Mouse (Mus musculus) C2C12 (cell line): ENCODE results near the gene Ttc32. TPM values are rescaled to one million over a fixed set of nuclear protein-coding genes. Genes with fewer than 3 reads are reported as not detected.

Experiments
- H3K27me3 ChIP-seq: one replicate; pipeline ENCODE4 v1.6.1; 2011; ENCODE audit not compliant: control insufficient read depth, insufficient read depth, insufficient read length
- H3K36me3 ChIP-seq: one replicate; pipeline ENCODE4 v1.6.1; 2011; ENCODE audit not compliant: control insufficient read depth, insufficient read depth
- H3K4me3 ChIP-seq: one replicate; pipeline ENCODE4 v1.5.1; 2011; ENCODE audit warnings: mild to moderate bottlenecking, control low read depth; ENCODE audit not compliant: poor library complexity, insufficient read depth, severe bottlenecking
- H3K79me2 ChIP-seq: one replicate; pipeline ENCODE4 v1.6.1; 2011; ENCODE audit not compliant: control insufficient read depth, insufficient read depth
- H3K79me3 ChIP-seq: one replicate; pipeline ENCODE4 v1.6.1; 2011; ENCODE audit warnings: low read depth, control low read depth
- H3ac ChIP-seq: one replicate; pipeline ENCODE3; 2011; ENCODE audit warnings: low read depth; ENCODE audit not compliant: control insufficient read depth, insufficient read length
- CEBPB ChIP-seq: IDR thresholded peaks from one replicate; pipeline ENCODE4 v1.6.1; 2011; ENCODE audit warnings: low read depth, mild to moderate bottlenecking, control low read depth, moderate library complexity
- CTCF ChIP-seq: IDR thresholded peaks from one replicate; pipeline ENCODE4 v1.5.1; 2011; ENCODE audit not compliant: control insufficient read depth, insufficient read depth, insufficient read length
- FOSL1 ChIP-seq: IDR thresholded peaks from one replicate; pipeline ENCODE4 v1.8.0; 2011; ENCODE audit warnings: mild to moderate bottlenecking, low read length; ENCODE audit not compliant: poor library complexity, insufficient read depth, severe bottlenecking
- MAX ChIP-seq: IDR thresholded peaks from one replicate; pipeline ENCODE4 v1.6.1; 2011; ENCODE audit warnings: mild to moderate bottlenecking, control low read depth
- MYOD1 ChIP-seq: IDR thresholded peaks from one replicate; pipeline ENCODE4 v1.6.1; 2011; ENCODE audit warnings: low read depth; ENCODE audit not compliant: control insufficient read depth, insufficient read length
- MYOG ChIP-seq: IDR thresholded peaks from one replicate; pipeline ENCODE4 v1.6.1; 2011; ENCODE audit not compliant: control insufficient read depth, insufficient read length; ENCODE audit errors: extremely low read depth
- USF1 ChIP-seq: IDR thresholded peaks from one replicate; pipeline ENCODE4 v1.6.1; 2011; ENCODE audit warnings: low read depth, mild to moderate bottlenecking, control low read depth, moderate library complexity
- polyA plus RNA-seq: library from polyadenylated mRNA; unstranded; fragments of >200 nt; fragmentation: generic; extraction: Trizol; gene quantifications from one replicate; pipeline ENCODE4 v1.2.1, GENCODE M21; 2012; ENCODE audit warnings: missing spikeins

Ttc32 gene
- polyA plus RNA-seq, 1 experiment: 5.9 TPM

- Histone ChIP-seq H3K79me3 (no peaks in the 10 kb centered on the region), H3ac (no peak overlapping the region), H3K27me3 (no peaks in the 10 kb centered on the region), H3K36me3 (peaks cover 5% of the 10 kb centered on the region), H3K4me3 (no peak overlapping the region), H3K79me2 (no peaks in the 10 kb centered on the region)
- TF ChIP-seq MYOG: no peak
- TF ChIP-seq CEBPB: no peak
- no peak for TF ChIP-seq FOSL1
- no peak for TF ChIP-seq MAX
- no peak for TF ChIP-seq CTCF
- no peak for TF ChIP-seq USF1
- TF ChIP-seq MYOD1: no peak
These were observed 6.6 kb downstream of the Ttc32 start for GRCm38 (mm10) chr12:9036409-9036808.

- H3K27me3 ChIP-seq: no peaks in the 10 kb centered on the region
- no peaks in the 10 kb centered on the region for H3K79me2 ChIP-seq
- H3K4me3 ChIP-seq: no peak overlapping the region
- peaks cover 5% of the 10 kb centered on the region for H3K36me3 ChIP-seq
- TF ChIP-seq MYOG (no peak), MYOD1 (no peak), CTCF (no peak), FOSL1 (no peak), USF1 (no peak), CEBPB (no peak), MAX (no peak)
- H3ac ChIP-seq: no peak overlapping the region
- H3K79me3 ChIP-seq: no peaks in the 10 kb centered on the region
These were observed 10.4 kb downstream of the Ttc32 start for GRCm38 (mm10) chr12:9040177-9040576.

GRCm38 (mm10) chr12:9040686-9041085, 10.9 kb downstream of the Ttc32 start:
- Histone ChIP-seq H3K79me2 (no peaks in the 10 kb centered on the region), H3K27me3 (no peaks in the 10 kb centered on the region), H3K36me3 (peaks cover 2% of the 10 kb centered on the region), H3K79me3 (no peaks in the 10 kb centered on the region), H3K4me3 (no peak overlapping the region), H3ac (no peak overlapping the region)
- no peak for TF ChIP-seq FOSL1
- TF ChIP-seq CTCF: no peak
- TF ChIP-seq USF1: no peak
- no peak for TF ChIP-seq MYOD1
- TF ChIP-seq MYOG: no peak
- no peak for TF ChIP-seq CEBPB
- no peak for TF ChIP-seq MAX

- no peak for TF ChIP-seq CEBPB
- no peak for TF ChIP-seq CTCF
- no peak for TF ChIP-seq FOSL1
- no peak for TF ChIP-seq USF1
- no peak for TF ChIP-seq MYOG
- no peak for TF ChIP-seq MAX
- no peak for TF ChIP-seq MYOD1
These were observed 12.5 kb downstream of the Ttc32 start for GRCm38 (mm10) chr12:9042316-9042715.

GRCm38 (mm10) chr12:9042759-9043158, 13.0 kb downstream of the Ttc32 start:
- no peaks in the 10 kb centered on the region for H3K79me2 ChIP-seq
- H3K79me3 ChIP-seq: no peaks in the 10 kb centered on the region
- no peak overlapping the region for H3ac ChIP-seq
- H3K4me3 ChIP-seq: no peak overlapping the region
- H3K36me3 ChIP-seq: no peaks in the 10 kb centered on the region
- TF ChIP-seq CTCF: no peak
- no peak for TF ChIP-seq FOSL1
- TF ChIP-seq MYOD1: no peak
- no peak for TF ChIP-seq MAX
- TF ChIP-seq USF1: no peak
- TF ChIP-seq CEBPB: no peak
- no peak for TF ChIP-seq MYOG
- H3K27me3 ChIP-seq: no peaks in the 10 kb centered on the region

More at GRCm38 (mm10) chr12:9042316-9042715, 12.5 kb downstream of the Ttc32 start:
- Histone ChIP-seq H3K4me3 (no peak overlapping the region), H3K79me2 (no peaks in the 10 kb centered on the region), H3ac (no peak overlapping the region), H3K36me3 (no peaks in the 10 kb centered on the region), H3K27me3 (no peaks in the 10 kb centered on the region), H3K79me3 (no peaks in the 10 kb centered on the region)

GRCm38 (mm10) chr12:9044666-9045065, 14.9 kb downstream of the Ttc32 start:
- Histone ChIP-seq H3K4me3 (no peak overlapping the region), H3K79me3 (no peaks in the 10 kb centered on the region), H3K36me3 (no peaks in the 10 kb centered on the region), H3ac (no peak overlapping the region), H3K79me2 (no peaks in the 10 kb centered on the region), H3K27me3 (no peaks in the 10 kb centered on the region)
- TF ChIP-seq CEBPB (no peak), MYOG (no peak), FOSL1 (no peak), CTCF (no peak), MAX (no peak), MYOD1 (no peak), USF1 (no peak)
